In the genomic region with DNA sequence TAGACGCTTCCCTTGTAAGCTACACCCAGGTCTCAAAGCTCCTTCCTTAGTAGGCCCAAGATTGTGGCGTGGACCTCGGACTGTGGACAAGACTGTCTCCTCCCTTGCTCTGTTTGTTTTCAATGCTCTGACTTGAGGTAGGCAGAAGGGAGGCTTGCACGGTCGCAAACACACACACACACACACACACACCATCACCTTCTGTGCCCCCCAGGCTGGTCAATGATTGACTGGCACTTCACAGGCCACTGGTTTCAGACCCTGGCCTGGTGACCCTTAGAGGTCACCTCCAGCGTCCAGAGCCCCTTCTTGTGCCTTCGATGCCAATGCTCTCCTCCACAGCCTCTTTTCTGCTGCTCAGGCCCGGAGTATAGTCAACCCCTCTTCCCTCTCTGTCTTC, we compare ENCODE assay signal across 11 mouse cellular contexts. TPM values are rescaled to one million over a fixed set of nuclear protein-coding genes. Genes with fewer than 3 reads are reported as not detected.
DNase-seq lines count a peak whose midpoint lies in the region; ATAC-seq and TF ChIP-seq lines count a peak whose summit lies in the region.
"Had no signal": no experiment of that assay in that cellular context is flagged by ENCODE, and none has a peak within 500 bp of the region (broad histone marks: within the 10 kb centered on the region; RNA-seq: fewer than 3 reads in every experiment).

No protein-coding gene starts in this region.

- ATAC-seq in forebrain, embryonic 16.5 days = no peak
- ATAC-seq in midbrain, embryonic 12.5 days (ENCODE audit: low FRiP score, low read depth) = no peak
- ATAC-seq in midbrain, postnatal 0 days (ENCODE audit: low FRiP score) = no peak

- H3K27me3 ChIP-seq in forebrain, embryonic 10.5 days (ENCODE audit: poor library complexity, severe bottlenecking) = peaks cover 53% of the 10 kb centered on the region
- H3K27me3 ChIP-seq in forebrain, embryonic 16.5 days (replicated peaks; ENCODE audit: control insufficient read depth, insufficient read depth, low read length) = peaks cover 10% of the 10 kb centered on the region
- H3K27me3 ChIP-seq in midbrain, embryonic 12.5 days = peaks cover 41% of the 10 kb centered on the region
- peaks cover 24% of the 10 kb centered on the region for H3K27me3 ChIP-seq in midbrain, postnatal 0 days (ENCODE audit: insufficient read depth, low read length)

- DNase-seq in forebrain, embryonic 10.5 days (ENCODE audit: extremely low spot score, low spot score) = no peak
- DNase-seq in midbrain, postnatal 0 days (ENCODE audit: low spot score) = no peak
- DNase-seq in kidney, postnatal 4 days = peak; percentile 75 to 86
- peak; percentile 83 for DNase-seq in yolk sac, embryonic 10.5 days (ENCODE audit: low spot score)
- DNase-seq in right cerebral cortex, postnatal 10 days (ENCODE audit: low spot score in 2 of 2) = no peak
- DNase-seq in T-cell, adult 2 months (ENCODE audit: low spot score) = no peak

- no peaks in the 10 kb centered on the region for H3K36me3 ChIP-seq in forebrain, embryonic 10.5 days (replicated peaks)
- no peaks in the 10 kb centered on the region for H3K36me3 ChIP-seq in forebrain, embryonic 16.5 days (ENCODE audit: control insufficient read depth, insufficient read depth)
- H3K36me3 ChIP-seq in midbrain, embryonic 12.5 days = no peaks in the 10 kb centered on the region
- no peaks in the 10 kb centered on the region for H3K36me3 ChIP-seq in midbrain, postnatal 0 days (ENCODE audit: insufficient read depth, low read length)

- H3K4me3 ChIP-seq in forebrain, embryonic 10.5 days = peak overlapping the region; percentile 30
- H3K4me3 ChIP-seq in forebrain, embryonic 16.5 days (replicated peaks; ENCODE audit: low read length) = no peak overlapping the region
- 0 out of 2 replicates have a peak overlapping the region, but pooled peaks have one; percentile 1 for H3K4me3 ChIP-seq in midbrain, embryonic 12.5 days
- H3K4me3 ChIP-seq in midbrain, postnatal 0 days (ENCODE audit: low read depth, low read length) = no peak overlapping the region

- H3K4me1 ChIP-seq in forebrain, embryonic 10.5 days = peaks cover 40% of the 10 kb centered on the region
- peaks cover 22% of the 10 kb centered on the region for H3K4me1 ChIP-seq in forebrain, embryonic 16.5 days (replicated peaks; ENCODE audit: control insufficient read depth, insufficient read depth, low read length)
- H3K4me1 ChIP-seq in midbrain, embryonic 12.5 days = peaks cover 33% of the 10 kb centered on the region
- H3K4me1 ChIP-seq in midbrain, postnatal 0 days (ENCODE audit: insufficient read depth, low read length) = peaks cover 6% of the 10 kb centered on the region; the same call in 1 of the 2 replicates

- H3K27ac ChIP-seq in forebrain, embryonic 10.5 days = peak overlapping the region; percentile 75
- no peak overlapping the region for H3K27ac ChIP-seq in forebrain, embryonic 16.5 days (ENCODE audit: low read length)
- peak overlapping the region; percentile 8; the same call in 1 of the 2 replicates for H3K27ac ChIP-seq in midbrain, embryonic 12.5 days (replicated peaks)
- H3K27ac ChIP-seq in midbrain, postnatal 0 days (ENCODE audit: low read depth, low read length) = no peak overlapping the region

- WGBS in forebrain, embryonic 10.5 days = 51% methylated on average over 8 of the region's 8 CpGs
- WGBS in forebrain, embryonic 16.5 days = 48% methylated on average over 8 of the region's 8 CpGs
- 54% methylated on average over 8 of the region's 8 CpGs for WGBS in midbrain, embryonic 12.5 days
- WGBS in midbrain, postnatal 0 days = 47% methylated on average over 8 of the region's 8 CpGs

- no peak for TF ChIP-seq CTCF in midbrain, postnatal 0 days (IDR thresholded peaks at IDR 0.05)

- no peak overlapping the region for H3K9ac ChIP-seq in forebrain, embryonic 16.5 days (replicated peaks; ENCODE audit: low read depth, low read length)
- H3K9ac ChIP-seq in midbrain, embryonic 12.5 days (replicated peaks) = 0 out of 2 replicates have a peak overlapping the region, but pooled peaks have one; percentile 12
- no peak overlapping the region for H3K9ac ChIP-seq in midbrain, postnatal 0 days (replicated peaks; ENCODE audit: low read length, poor library complexity, severe bottlenecking)

- H3K4me2 ChIP-seq in forebrain, embryonic 16.5 days (ENCODE audit: low read length) = no peak overlapping the region
- peak overlapping the region; percentile 26 for H3K4me2 ChIP-seq in midbrain, embryonic 12.5 days (replicated peaks)
- H3K4me2 ChIP-seq in midbrain, postnatal 0 days (ENCODE audit: low read depth, low read length, poor library complexity, severe bottlenecking) = no peak overlapping the region

- H3K9me3 ChIP-seq in forebrain, embryonic 10.5 days = no peaks in the 10 kb centered on the region
- no peaks in the 10 kb centered on the region for H3K9me3 ChIP-seq in forebrain, embryonic 16.5 days (ENCODE audit: control insufficient read depth, low read length)
- no peaks in the 10 kb centered on the region for H3K9me3 ChIP-seq in midbrain, embryonic 12.5 days
- no peaks in the 10 kb centered on the region for H3K9me3 ChIP-seq in midbrain, postnatal 0 days (ENCODE audit: low read length)

RNA-seq across cellular contexts. Expression of a gene that starts 3.4 kb away (rescaled TPM):
- polyA plus RNA-seq in forebrain, embryonic 10.5 days (2016; fragmentation: Nextera tagmentation; extraction: Ambion mirVana) = 18.9 and 21.9 TPM in 2 replicates
- 4.9 and 6.2 TPM in 2 replicates for polyA plus RNA-seq in forebrain, embryonic 16.5 days (2015; fragmentation: Nextera tagmentation; extraction: Ambion mirVana)
- 14.9 and 17.4 TPM in 2 replicates for polyA plus RNA-seq in midbrain, embryonic 12.5 days (2016; fragmentation: Nextera tagmentation; extraction: Ambion mirVana)
- 8.1 and 9.4 TPM in 2 replicates for total RNA-seq in midbrain, postnatal 0 days (2014; rRNA removed)
- 3.9 and 4.5 TPM in 2 replicates for polyA plus RNA-seq in midbrain, postnatal 0 days (2015; fragmentation: Nextera tagmentation; extraction: Ambion mirVana)
- total RNA-seq: megakaryocyte progenitor cell, adult 5-6 weeks had no signal

RNA-seq across cellular contexts. Expression of a gene that starts 8.6 kb away (rescaled TPM):
- 10.0 and 10.1 TPM in 2 replicates for polyA plus RNA-seq in forebrain, embryonic 10.5 days (2016; fragmentation: Nextera tagmentation; extraction: Ambion mirVana)
- 7.4 and 9.4 TPM in 2 replicates for polyA plus RNA-seq in forebrain, embryonic 16.5 days (2015; fragmentation: Nextera tagmentation; extraction: Ambion mirVana)
- 9.0 and 9.3 TPM in 2 replicates for polyA plus RNA-seq in midbrain, embryonic 12.5 days (2016; fragmentation: Nextera tagmentation; extraction: Ambion mirVana)
- 10.1 and 10.9 TPM in 2 replicates for total RNA-seq in midbrain, postnatal 0 days (2014; rRNA removed)
- 7.0 and 7.7 TPM in 2 replicates for polyA plus RNA-seq in midbrain, postnatal 0 days (2015; fragmentation: Nextera tagmentation; extraction: Ambion mirVana)

RNA-seq across cellular contexts. Expression of a gene that starts 22.6 kb away (rescaled TPM):
- not detected in 2 replicates for polyA plus RNA-seq in forebrain, embryonic 10.5 days (2016; fragmentation: Nextera tagmentation; extraction: Ambion mirVana)
- polyA plus RNA-seq in forebrain, embryonic 16.5 days (2015; fragmentation: Nextera tagmentation; extraction: Ambion mirVana) = 0.21 and 0.86 TPM in 2 replicates
- 0.15 TPM in 1 of 2 replicates, not detected in the other for polyA plus RNA-seq in midbrain, embryonic 12.5 days (2016; fragmentation: Nextera tagmentation; extraction: Ambion mirVana)
- total RNA-seq in midbrain, postnatal 0 days (2014; rRNA removed) = 1.1 and 4.3 TPM in 2 replicates
- polyA plus RNA-seq in midbrain, postnatal 0 days (2015; fragmentation: Nextera tagmentation; extraction: Ambion mirVana) = 3.4 and 3.9 TPM in 2 replicates
- total RNA-seq: megakaryocyte progenitor cell, adult 5-6 weeks had no signal
- polyA plus RNA-seq: large intestine, adult 2 months; urinary bladder, adult 2 months had no signal

RNA-seq across cellular contexts. Expression of a gene that starts 25.3 kb away (rescaled TPM):
- 0.15 TPM in 1 of 2 replicates, not detected in the other for polyA plus RNA-seq in forebrain, embryonic 10.5 days (2016; fragmentation: Nextera tagmentation; extraction: Ambion mirVana)
- polyA plus RNA-seq in forebrain, embryonic 16.5 days (2015; fragmentation: Nextera tagmentation; extraction: Ambion mirVana) = 0.23 and 0.26 TPM in 2 replicates
- polyA plus RNA-seq in midbrain, embryonic 12.5 days (2016; fragmentation: Nextera tagmentation; extraction: Ambion mirVana) = 0.19 and 0.33 TPM in 2 replicates
- not detected in 2 replicates for total RNA-seq in midbrain, postnatal 0 days (2014; rRNA removed)
- not detected in 2 replicates for polyA plus RNA-seq in midbrain, postnatal 0 days (2015; fragmentation: Nextera tagmentation; extraction: Ambion mirVana)
- total RNA-seq: megakaryocyte progenitor cell, adult 5-6 weeks had no signal

RNA-seq across cellular contexts. Expression of a gene that starts 29.9 kb away (rescaled TPM):
- polyA plus RNA-seq in forebrain, embryonic 10.5 days (2016; fragmentation: Nextera tagmentation; extraction: Ambion mirVana) = 91.2 and 94.3 TPM in 2 replicates
- 243 and 253 TPM in 2 replicates for polyA plus RNA-seq in forebrain, embryonic 16.5 days (2015; fragmentation: Nextera tagmentation; extraction: Ambion mirVana)
- 158 and 163 TPM in 2 replicates for polyA plus RNA-seq in midbrain, embryonic 12.5 days (2016; fragmentation: Nextera tagmentation; extraction: Ambion mirVana)
- 68.3 and 79.2 TPM in 2 replicates for total RNA-seq in midbrain, postnatal 0 days (2014; rRNA removed)
- 243 and 246 TPM in 2 replicates for polyA plus RNA-seq in midbrain, postnatal 0 days (2015; fragmentation: Nextera tagmentation; extraction: Ambion mirVana)

Comparison
In these comparisons a context has a peak if more than half of its experiments do, and no peak if none do; other contexts are left out.
1. H3K27ac ChIP-seq: peak in forebrain, embryonic 10.5 days (single experiment) and midbrain, embryonic 12.5 days (single experiment); none in forebrain, embryonic 16.5 days (single experiment) and midbrain, postnatal 0 days (single experiment).
2. H3K4me3 ChIP-seq: peak in forebrain, embryonic 10.5 days (single experiment) and midbrain, embryonic 12.5 days (single experiment); none in forebrain, embryonic 16.5 days (single experiment) and midbrain, postnatal 0 days (single experiment).
3. DNase-seq: peak in kidney, postnatal 4 days (2 of 2) and yolk sac, embryonic 10.5 days (single experiment); none in forebrain, embryonic 10.5 days (single experiment), midbrain, postnatal 0 days (single experiment), right cerebral cortex, postnatal 10 days (0 of 2) and T-cell, adult 2 months (single experiment).